In genomic region chr10:25383171-25383570, GRCm38 (mm10) we compare ENCODE assay signal across 20 mouse cellular contexts. TPM values are rescaled to one million over a fixed set of nuclear protein-coding genes. Genes with fewer than 3 reads are reported as not detected.
DNase-seq lines count a peak whose midpoint lies in the region; ATAC-seq lines count a peak whose summit lies in the region.
"Had no signal": no experiment of that assay in that cellular context is flagged by ENCODE, and none has a peak within 500 bp of the region (broad histone marks: within the 10 kb centered on the region; RNA-seq: fewer than 3 reads in every experiment).

No protein-coding gene starts in this region.

- 0 out of 2 replicates have a peak, but pooled peaks have one; percentile 15 for ATAC-seq in megakaryocyte progenitor cell, adult 5-6 weeks (replicated peaks; ENCODE audit: poor library complexity)
- ATAC-seq: forebrain, embryonic 16.5 days; intestine, embryonic 15.5 days had no signal

- H3K9me3 ChIP-seq in limb, embryonic 10.5 days (replicated peaks), result no peaks in the 10 kb centered on the region
- H3K9me3 ChIP-seq: embryonic facial prominence, embryonic 13.5 days; forebrain, embryonic 12.5 days; heart, embryonic 15.5 days; hindbrain, embryonic 10.5 days; intestine, embryonic 15.5 days had no signal

- H3K27ac ChIP-seq in limb, embryonic 10.5 days, result peak overlapping the region; percentile 57; the same call in 1 of the 2 replicates
- H3K27ac ChIP-seq: heart, embryonic 15.5 days; hindbrain, embryonic 10.5 days; hindbrain, embryonic 14.5 days; intestine, embryonic 15.5 days had no signal

- DNase-seq in ES-CJ7 (ENCODE audit: low read depth, low spot score) (peak; percentile 35), R1 (ENCODE audit: low read depth, low spot score) (peak; percentile 61)
- DNase-seq in limb, embryonic 10.5 days (ENCODE audit: low spot score), result no peak
- DNase-seq in urinary bladder, postnatal 4 days (ENCODE audit: low spot score in 2 of 2), result no peak
- DNase-seq in lung, postnatal 4 days, result no peak
- DNase-seq in heart, adult 11 months, result no peak
- DNase-seq: adrenal gland, postnatal 10 days; cerebellum, adult 11 months; cerebellum, adult 8-10 months; cerebellum, postnatal 25 days; gastrocnemius, postnatal 10 days; heart, postnatal 14 days had no signal

- H3K4me1 ChIP-seq in limb, embryonic 10.5 days, result peaks cover 64% of the 10 kb centered on the region

- peaks cover 16% of the 10 kb centered on the region for H3K36me3 ChIP-seq in limb, embryonic 10.5 days
- H3K36me3 ChIP-seq: forebrain, embryonic 12.5 days; intestine, embryonic 15.5 days had no signal

- H3K4me3 ChIP-seq in limb, embryonic 10.5 days, result no peak overlapping the region
- H3K4me3 ChIP-seq: embryonic facial prominence, embryonic 13.5 days; forebrain, embryonic 12.5 days; heart, embryonic 15.5 days; hindbrain, embryonic 10.5 days; intestine, embryonic 15.5 days had no signal

- H3K27me3 ChIP-seq in limb, embryonic 10.5 days (ENCODE audit: low read depth, poor library complexity, severe bottlenecking), result no peaks in the 10 kb centered on the region
- H3K27me3 ChIP-seq: embryonic facial prominence, embryonic 13.5 days; forebrain, embryonic 12.5 days; heart, embryonic 15.5 days; intestine, embryonic 15.5 days had no signal

- WGBS in limb, embryonic 10.5 days, result 78% methylated on average over 5 of the region's 5 CpGs

RNA-seq across cellular contexts. Expression of gene Epb41l2, which starts 23.6 kb away (rescaled TPM):
- 54.0 and 79.4 TPM in 2 replicates for polyA plus RNA-seq in limb, embryonic 10.5 days (2016; fragmentation: Nextera tagmentation; extraction: Ambion mirVana)
- total RNA-seq in megakaryocyte progenitor cell, adult 5-6 weeks (2015), result 16.5 and 28.2 TPM in 2 replicates
- 19.1 and 24.6 TPM in 2 replicates for total RNA-seq in megakaryocyte progenitor cell, adult 5-6 weeks (2017)

Comparison
In these comparisons a context has a peak if more than half of its experiments do, and no peak if none do; other contexts are left out.
1. DNase-seq: peak in ES-CJ7 (single experiment) and R1 (single experiment); none in limb, embryonic 10.5 days (single experiment), urinary bladder, postnatal 4 days (0 of 2), lung, postnatal 4 days (0 of 2) and heart, adult 11 months (single experiment).